Mouse (Mus musculus): ENCODE results near the gene Cgnl1.

Gene Cgnl1

DNA sequence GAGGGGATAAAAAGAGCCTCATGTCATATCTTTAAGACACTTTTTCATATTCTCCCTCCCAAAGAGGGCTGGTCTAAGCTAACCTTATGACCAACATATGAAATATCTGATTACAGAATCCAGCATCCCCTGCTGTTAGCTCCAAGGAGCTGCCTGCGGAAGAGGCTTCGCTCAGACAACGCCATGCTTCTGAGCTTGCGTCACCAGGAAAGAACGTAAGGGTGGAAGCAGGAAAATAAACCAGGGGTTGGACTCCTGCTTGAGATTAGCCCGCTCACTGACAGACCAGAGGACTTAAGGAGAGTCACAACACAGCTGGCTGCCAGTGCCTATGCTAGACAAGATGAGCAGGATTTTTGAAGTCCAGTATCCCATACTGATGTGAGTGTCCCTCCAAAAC is 105.0 kb downstream of the Cgnl1 start:
- DNase-seq: no peak

DNA sequence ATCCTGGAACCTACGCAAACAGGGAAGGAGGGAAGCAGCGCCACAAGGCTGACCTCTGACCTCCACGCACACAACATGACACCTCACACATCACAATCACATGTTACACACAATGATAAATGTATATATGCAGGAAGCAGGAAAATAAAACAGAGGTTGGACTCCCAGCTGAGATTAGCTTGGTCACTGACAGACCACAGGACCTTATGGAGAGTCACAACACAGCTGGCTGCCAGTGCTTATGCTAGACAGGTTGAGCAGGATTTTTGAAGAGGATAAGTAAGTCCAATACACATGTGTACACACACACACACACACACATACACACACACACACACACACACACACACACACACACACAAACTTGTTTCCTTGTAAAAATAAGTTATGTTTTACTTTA is 105.9 kb downstream of the Cgnl1 start:
- DNase-seq: no peak

GRCm38 (mm10) chr9:71664855-71665254 is 106.5 kb downstream of the Cgnl1 start:
- peak; percentile 50 to 57 for DNase-seq

- DNase-seq: peak; percentile 77 to 88
Observed at GRCm38 (mm10) chr9:71663421-71664217, 107.8 kb downstream of the Cgnl1 start.

DNA sequence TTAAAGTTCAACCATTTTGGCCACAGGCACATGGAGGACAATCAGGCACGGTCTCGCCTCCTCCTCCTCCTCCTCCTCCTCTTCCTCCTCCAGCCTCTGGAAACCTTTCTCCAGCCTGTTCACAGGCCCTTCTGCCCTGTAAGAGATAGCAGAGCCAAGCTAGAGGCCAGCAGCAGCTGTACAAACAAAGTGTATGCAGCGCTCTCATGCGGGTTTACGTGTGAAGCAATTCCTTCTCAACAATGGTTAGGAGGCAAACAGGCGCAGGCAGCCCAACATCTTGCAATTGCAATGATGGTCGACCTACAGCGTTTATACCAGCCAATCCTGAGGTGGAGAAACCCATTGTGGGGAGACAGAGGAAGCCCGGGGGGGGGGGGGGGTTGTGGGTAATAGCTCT is 110.9 kb downstream of the Cgnl1 start:
- no peak for DNase-seq

DNA sequence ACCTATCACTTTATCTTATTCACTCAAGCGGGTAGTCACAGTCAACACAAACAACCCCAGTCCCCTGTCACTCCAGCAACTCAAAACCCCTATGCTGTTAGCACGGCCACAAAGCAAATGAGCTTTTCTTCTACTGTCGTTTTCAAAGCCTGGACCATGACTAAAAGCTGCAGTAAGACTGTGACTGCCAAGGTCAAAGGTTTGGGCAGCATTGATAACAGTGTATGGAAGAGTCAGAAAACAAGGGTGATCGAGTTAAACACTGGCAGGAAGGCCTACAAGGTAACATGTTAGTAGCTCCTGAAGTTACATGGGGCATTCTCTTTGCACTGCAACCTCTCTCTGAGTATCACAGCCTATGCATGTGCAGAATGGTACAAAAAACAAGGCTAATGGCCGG is 111.7 kb downstream of the Cgnl1 start:
- no peak for DNase-seq

GRCm38 (mm10) chr9:71657199-71657598 is 114.2 kb downstream of the Cgnl1 start:
- DNase-seq: no peak

- DNase-seq: no peak
Observed at GRCm38 (mm10) chr9:71654861-71655260, 116.5 kb downstream of the Cgnl1 start.

GRCm38 (mm10) chr9:71646115-71646514 is 125.3 kb downstream of the Cgnl1 start:
- peak; percentile 83 to 88 for DNase-seq

DNA sequence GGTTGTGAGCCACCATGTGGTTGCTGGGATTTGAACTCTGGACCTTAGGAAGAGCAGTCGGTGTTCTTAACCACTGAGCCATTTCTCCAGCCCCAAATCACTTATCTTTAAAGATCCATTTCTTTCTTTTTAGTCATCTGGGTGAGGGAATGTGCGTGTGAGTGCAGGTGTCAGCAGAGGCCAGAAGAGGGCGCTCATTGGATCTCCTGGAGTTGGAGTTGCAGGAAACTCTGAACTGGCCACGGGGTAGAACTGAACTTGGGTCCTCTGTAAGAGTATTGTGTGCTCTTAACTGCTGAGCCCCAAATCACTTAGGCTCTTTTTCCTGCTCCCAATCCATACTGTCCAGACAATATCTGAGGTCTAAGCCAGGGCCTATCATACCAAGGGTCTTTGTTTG is 127.8 kb downstream of the Cgnl1 start:
- DNase-seq: no peak

DNA sequence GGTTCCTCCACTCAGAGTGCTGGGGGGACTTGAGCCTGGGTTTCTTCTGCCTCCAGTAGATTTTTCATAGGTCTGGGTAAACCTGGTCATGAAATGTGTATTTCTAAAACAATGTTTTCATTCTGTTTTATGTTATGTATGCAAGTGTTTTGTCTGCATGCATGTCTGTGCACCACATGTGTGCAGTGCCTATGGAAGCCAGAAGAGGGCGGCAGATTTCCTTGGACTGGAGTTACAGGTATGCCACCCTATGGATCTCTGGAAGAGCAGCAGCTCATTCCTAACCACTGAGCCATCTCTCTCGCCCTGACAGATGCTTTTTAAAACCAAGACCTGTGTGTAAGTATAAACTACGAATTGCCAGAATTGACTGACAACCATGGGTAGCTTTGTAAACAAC is 129.1 kb downstream of the Cgnl1 start:
- DNase-seq: peak in 1 of 2 experiments; percentile 47

DNA sequence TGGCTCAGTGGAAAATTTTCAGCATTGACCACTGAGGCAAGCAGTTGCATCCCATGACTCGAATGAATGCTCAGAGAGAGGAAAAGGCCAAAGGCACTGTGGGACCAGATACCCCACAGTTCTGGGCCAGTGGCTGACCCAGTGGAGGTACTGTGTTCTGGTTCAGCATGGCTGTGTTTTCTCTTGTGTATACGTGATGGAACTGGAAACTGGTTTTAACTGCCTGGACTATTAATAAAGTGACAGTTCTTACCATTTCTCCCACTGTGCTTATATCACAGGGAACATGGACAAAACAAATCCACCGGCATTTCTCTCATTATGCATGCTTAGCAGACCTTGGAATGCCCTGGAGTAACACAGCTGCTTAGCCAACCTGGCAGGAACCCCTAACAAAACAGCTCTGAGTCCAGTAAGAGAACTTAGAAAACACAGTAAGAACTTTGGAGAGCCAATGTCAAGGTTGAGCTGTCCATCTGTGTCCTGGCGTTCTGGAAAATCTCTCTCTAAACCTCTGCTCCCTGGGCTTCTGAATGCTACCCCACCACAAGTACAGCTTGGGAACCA is 131.0 kb downstream of the Cgnl1 start:
- peak in 1 of 2 experiments; percentile 61 for DNase-seq

DNA sequence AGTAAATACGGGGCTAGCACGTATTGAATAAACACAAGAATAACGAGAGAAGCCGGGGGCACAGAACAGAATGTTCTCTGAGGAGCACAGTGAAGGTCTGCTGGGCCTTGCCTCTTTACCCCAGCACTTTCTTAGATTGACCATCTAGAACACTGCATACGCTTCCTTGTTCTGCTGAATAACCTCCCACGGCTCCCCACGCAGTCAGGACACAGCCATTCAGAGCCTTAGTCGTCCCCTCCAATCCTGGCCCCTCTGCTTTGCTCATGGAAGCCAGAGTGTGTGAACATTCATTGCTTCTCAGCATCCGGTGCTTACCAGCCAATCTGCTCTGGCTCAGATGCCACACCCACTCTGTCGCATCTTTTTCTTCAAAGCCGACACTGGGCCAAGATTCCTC is 133.2 kb downstream of the Cgnl1 start:
- no peak for DNase-seq

- DNase-seq: no peak
Observed at GRCm38 (mm10) chr9:71636854-71637253, 134.5 kb downstream of the Cgnl1 start.

DNA sequence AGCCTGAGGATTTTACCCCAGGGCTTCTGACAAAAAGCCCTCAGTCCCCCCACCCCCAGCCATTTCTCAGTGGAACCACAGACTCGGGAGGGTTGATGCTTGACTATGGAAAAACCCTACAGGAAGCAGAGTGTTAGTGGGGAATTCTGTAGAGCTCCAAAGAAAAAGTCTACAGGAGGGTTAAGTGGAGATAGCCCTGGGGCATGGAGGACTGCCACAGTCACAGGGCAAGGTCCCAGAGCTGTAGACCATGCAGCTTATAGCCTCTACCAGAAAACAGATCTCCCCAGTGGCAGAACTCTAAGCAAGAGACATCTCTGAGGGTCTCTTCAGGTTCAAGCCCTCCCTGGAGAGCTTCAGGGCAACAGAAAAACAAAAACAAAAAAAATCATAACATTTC is 135.8 kb downstream of the Cgnl1 start:
- DNase-seq: peak; percentile 41 to 54

GRCm38 (mm10) chr9:71634916-71635315 is 136.5 kb downstream of the Cgnl1 start:
- peak; percentile 43 to 69 for DNase-seq

DNA sequence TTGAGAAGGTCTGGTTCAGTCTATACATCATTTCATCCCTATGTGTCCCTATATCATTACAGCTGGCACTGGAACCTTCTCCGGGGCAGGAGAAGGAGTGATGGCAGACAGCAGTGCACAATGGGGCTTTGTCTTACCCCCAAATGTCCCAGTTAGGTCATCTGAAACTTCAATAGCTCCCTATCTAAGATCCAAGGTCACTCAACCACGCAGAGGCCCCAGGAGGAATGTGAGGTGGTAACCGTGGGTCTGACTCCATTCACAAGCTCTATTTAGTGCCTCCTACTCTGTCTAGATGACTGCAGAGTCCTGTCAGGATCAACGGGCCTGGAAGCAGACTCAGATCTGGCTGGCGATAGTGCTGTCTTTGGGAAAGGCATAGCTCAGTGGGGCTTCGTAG is 142.5 kb downstream of the Cgnl1 start:
- no peak for DNase-seq

DNA sequence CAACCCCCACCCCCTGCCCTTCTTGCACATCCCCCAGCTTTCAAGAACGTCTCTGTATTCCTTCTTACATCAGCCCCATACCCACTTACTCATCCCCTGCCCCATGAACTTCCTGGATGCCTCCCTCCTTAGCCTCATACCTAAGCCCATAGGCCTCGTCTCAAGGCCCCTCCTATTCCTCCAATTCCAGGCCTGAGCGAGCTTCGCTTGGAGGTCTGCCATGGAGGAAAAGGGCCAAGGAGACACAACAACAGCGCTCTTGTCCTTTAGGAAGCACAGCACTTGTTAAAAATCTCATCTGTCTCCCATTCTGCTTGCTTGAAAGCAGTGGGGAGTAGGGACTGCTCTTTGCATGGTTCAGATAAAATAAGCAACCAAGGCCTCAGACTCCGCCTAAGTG is 143.1 kb downstream of the Cgnl1 start:
- no peak for DNase-seq

GRCm38 (mm10) chr9:71625961-71626360 is 145.4 kb downstream of the Cgnl1 start:
- no peak for DNase-seq

DNA sequence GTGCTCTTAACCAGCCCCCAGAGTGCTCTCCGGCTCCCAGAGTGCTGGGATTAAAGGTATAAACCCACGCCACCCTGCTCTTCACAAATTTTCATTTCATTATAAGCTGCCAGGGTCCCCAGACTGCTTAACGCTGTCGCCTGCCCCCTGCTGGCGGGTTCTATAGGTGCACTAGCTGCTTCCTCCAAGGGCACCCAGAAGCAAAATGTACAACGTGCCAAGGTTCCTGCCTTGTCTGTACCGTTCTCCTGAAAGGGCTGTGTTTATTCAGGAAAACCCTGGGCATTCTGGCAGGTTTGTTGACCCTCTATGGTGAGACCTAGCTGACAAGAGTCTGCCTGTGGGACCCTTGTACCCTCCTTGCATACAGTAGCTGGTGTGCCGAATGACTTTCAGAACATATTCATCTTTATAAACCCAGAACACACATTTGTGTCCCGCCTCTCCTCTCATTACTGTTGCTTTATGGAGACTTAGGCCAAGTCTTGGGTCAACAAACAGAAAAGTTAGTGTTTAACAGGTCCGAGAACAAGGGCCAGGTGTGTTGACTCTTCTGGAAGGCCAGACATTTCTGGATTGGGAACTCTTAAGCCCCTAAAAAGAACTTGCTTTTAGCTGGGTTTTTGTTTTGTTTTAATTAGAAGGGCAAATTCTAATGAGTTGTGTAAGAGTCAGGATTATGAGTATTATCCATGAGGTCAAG is 146.5 kb downstream of the Cgnl1 start:
- peak; percentile 87 to 91 for DNase-seq

GRCm38 (mm10) chr9:71623871-71624569 is 147.4 kb downstream of the Cgnl1 start:
- peak; percentile 62 to 65 for DNase-seq

- no peak for DNase-seq
Observed at GRCm38 (mm10) chr9:71622593-71622992, 148.8 kb downstream of the Cgnl1 start.

- DNase-seq: peak in 1 of 2 experiments; percentile 47
Observed at GRCm38 (mm10) chr9:71621968-71622367, 149.4 kb downstream of the Cgnl1 start.

Data from kidney, postnatal 36 days (tissue).